Mouse (Mus musculus) heart, postnatal 0 days (tissue): ENCODE data around the gene Tecta. TPM values are rescaled to one million over a fixed set of nuclear protein-coding genes. Genes with fewer than 3 reads are reported as not detected.

Experiments
- ATAC-seq: fragments of 200-750 bp; cut with Nextera tagmentation; 2 replicates; pipeline ENCODE4 v1.8.0; 2017; ENCODE audit warnings: low read depth, moderate number of reproducible peaks, moderate library complexity; ENCODE audit not compliant: insufficient read depth
- DNase-seq: peaks from one replicate; pipeline ENCODE4 v3.0.0-alpha.2; 2016; ENCODE audit warnings: low spot score
- H3K27ac ChIP-seq: fragments of 300-500 bp; sonication (generic); 2 replicates; pipeline ENCODE4 v1.5.1; 2014; ENCODE audit warnings: low read depth, mild to moderate bottlenecking
- H3K27me3 ChIP-seq: fragments of 300-500 bp; sonication (generic); 2 replicates; pipeline ENCODE4 v1.6.1; 2014; ENCODE audit warnings: low read length, mixed read lengths; ENCODE audit not compliant: control insufficient read depth, insufficient read depth
- H3K36me3 ChIP-seq: fragments of 300-500 bp; sonication (generic); replicated peaks from 2 replicates; pipeline ENCODE4 v1.6.1; 2014; ENCODE audit warnings: low read length, mixed read lengths; ENCODE audit not compliant: control insufficient read depth, insufficient read depth
- H3K4me1 ChIP-seq: fragments of 300-500 bp; sonication (generic); 2 replicates; pipeline ENCODE4 v1.6.1; 2014; ENCODE audit warnings: antibody characterized with exemption; ENCODE audit not compliant: control insufficient read depth, insufficient read depth
- H3K4me2 ChIP-seq: fragments of 300-500 bp; sonication (generic); 2 replicates; pipeline ENCODE4 v1.6.1; 2014; ENCODE audit warnings: low read depth, mild to moderate bottlenecking, low read length, moderate library complexity
- H3K4me3 ChIP-seq: fragments of 300-500 bp; sonication (generic); 2 replicates; pipeline ENCODE4 v1.5.1; 2014; ENCODE audit warnings: low read depth, low read length
- H3K9ac ChIP-seq: fragments of 300-500 bp; sonication (generic); replicated peaks from 2 replicates; pipeline ENCODE4 v1.6.1; 2014; ENCODE audit warnings: low read depth, low read length, mixed read lengths
- H3K9me3 ChIP-seq: fragments of 300-500 bp; sonication (generic); replicated peaks from 2 replicates; pipeline ENCODE4 v1.6.1; 2016; ENCODE audit warnings: low read length; ENCODE audit not compliant: control insufficient read depth
- CTCF ChIP-seq: IDR thresholded peaks from 2 replicates; pipeline ENCODE4 v1.5.1; 2016; ENCODE audit warnings: antibody characterized with exemption, control low read depth, low read depth
- EP300 ChIP-seq: IDR thresholded peaks from 2 replicates; pipeline ENCODE4 v1.6.1; 2016; ENCODE audit warnings: antibody characterized with exemption, low read depth
- WGBS: fragments of 180-500 bp; shearing (Covaris S2); extraction: QIAGEN DNeasy Blood & Tissue Kit; methylation state at CpG from one replicate; pipeline ENCODE4 v1.1.7; 2014; 5-methylcytosine and 5-hydroxymethylcytosine counted together
- polyA plus RNA-seq: library from polyadenylated mRNA; unstranded; fragments of >200 nt; fragmentation: Nextera tagmentation; extraction: Ambion mirVana; gene quantifications from 2 replicates; pipeline ENCODE4 v1.2.1, GENCODE M21; 2015
- total RNA-seq: library from RNA; depleted of rRNA; stranded (reverse); fragments of >200 nt; gene quantifications from 2 replicates; pipeline ENCODE4 v1.2.3, GENCODE M21; 2014; ENCODE audit warnings: low replicate concordance

Tecta gene
- total and polyA plus RNA-seq, 2 experiments from 2014 or later, result 0.04 to 0.19 TPM

DNA sequence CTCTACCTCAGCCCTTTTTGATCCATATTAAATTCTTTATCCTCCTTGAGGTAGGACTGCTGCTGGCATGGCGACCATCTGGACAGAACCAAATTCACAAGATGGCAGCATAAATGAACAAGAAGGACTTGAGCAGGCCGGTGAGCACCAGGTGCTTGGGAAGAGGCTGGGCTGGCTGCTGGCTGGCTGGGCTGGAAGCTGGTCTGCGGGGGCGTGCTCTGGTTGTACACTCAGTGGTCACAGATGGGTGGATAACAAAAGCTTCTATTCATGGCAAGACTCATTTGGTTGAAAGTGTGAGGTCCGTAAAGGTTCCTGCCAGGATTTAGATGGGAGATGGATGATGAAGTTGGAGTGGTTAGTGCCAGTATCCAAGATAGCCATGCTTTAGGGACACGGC, 1.8 kb upstream of the Tecta start:
- no peak for ATAC-seq
- 84% methylated on average over 6 of the region's 6 CpGs for WGBS

DNA sequence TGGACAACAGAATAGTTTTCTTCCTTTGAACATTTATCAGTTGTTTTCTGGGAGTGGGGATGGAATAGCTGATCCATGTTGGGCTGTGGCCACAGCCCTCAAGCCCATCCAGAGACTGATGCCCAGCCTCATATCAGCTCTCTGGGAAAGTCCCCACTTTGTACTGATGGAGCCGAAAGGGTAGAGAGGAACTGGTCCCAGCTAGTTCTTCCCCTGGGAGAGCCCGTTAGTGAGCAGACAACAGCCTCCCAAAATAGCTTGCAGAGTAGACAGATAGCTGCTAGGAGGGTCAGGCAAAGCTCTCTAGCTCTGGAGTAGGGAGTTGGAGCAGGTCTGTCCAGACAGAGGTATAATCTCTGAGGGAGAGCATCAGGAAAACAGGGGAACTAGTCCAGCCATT, 3.6 kb downstream of the Tecta start:
- H3K27ac ChIP-seq, result no peak overlapping the region
- H3K4me2 ChIP-seq, result no peak overlapping the region
- H3K36me3 ChIP-seq, result no peaks in the 10 kb centered on the region
- no peaks in the 10 kb centered on the region for H3K9me3 ChIP-seq
- H3K4me1 ChIP-seq, result no peaks in the 10 kb centered on the region
- no peak overlapping the region for H3K4me3 ChIP-seq
- TF ChIP-seq CTCF (no peak), EP300 (no peak)
- H3K27me3 ChIP-seq, result 0 out of 2 replicates have a peak, but pooled peaks cover 4% of the 10 kb centered on the region
- ATAC-seq, result peak; percentile 77
- no peak overlapping the region for H3K9ac ChIP-seq
- WGBS, result 19% methylated on average over 2 of the region's 2 CpGs
- no peak for DNase-seq

More for the DNA sequence above, 1.8 kb upstream of the Tecta start:
- no peak for TF ChIP-seq CTCF
- TF ChIP-seq EP300, result no peak
- H3K27ac ChIP-seq, result no peak overlapping the region
- H3K9me3 ChIP-seq, result no peaks in the 10 kb centered on the region
- H3K4me2 ChIP-seq, result no peak overlapping the region
- H3K4me3 ChIP-seq, result no peak overlapping the region
- H3K27me3 ChIP-seq, result no peaks in the 10 kb centered on the region
- H3K36me3 ChIP-seq, result no peaks in the 10 kb centered on the region
- no peaks in the 10 kb centered on the region for H3K4me1 ChIP-seq
- DNase-seq, result no peak
- no peak overlapping the region for H3K9ac ChIP-seq

DNA sequence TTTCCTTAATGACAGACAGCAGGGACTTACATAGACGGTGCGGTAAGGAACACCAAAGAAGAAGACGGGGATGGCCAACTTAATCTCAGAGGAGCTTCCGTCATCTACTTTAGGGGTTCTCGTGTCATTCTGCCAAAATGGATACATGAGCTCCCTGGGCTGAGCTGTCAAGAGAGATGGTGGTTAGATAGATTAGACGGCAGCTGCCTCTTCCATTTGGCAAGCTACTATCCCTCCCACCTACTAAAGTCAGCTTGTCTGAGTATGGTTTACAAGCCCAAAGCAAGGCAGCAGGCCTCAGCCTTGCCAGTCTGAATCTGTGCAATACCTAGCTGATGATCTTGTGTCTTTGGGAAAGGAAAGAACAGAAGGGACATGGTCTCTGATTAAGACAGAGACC, 4.8 kb downstream of the Tecta start:
- no peak overlapping the region for H3K4me2 ChIP-seq
- ATAC-seq (no peak), DNase-seq (no peak)
- H3K4me3 ChIP-seq, result no peak overlapping the region
- H3K4me1 ChIP-seq, result no peaks in the 10 kb centered on the region
- no peaks in the 10 kb centered on the region for H3K36me3 ChIP-seq
- no peaks in the 10 kb centered on the region for H3K9me3 ChIP-seq
- no peak overlapping the region for H3K27ac ChIP-seq
- 0 out of 2 replicates have a peak, but pooled peaks cover 4% of the 10 kb centered on the region for H3K27me3 ChIP-seq
- 80% methylated on average over 6 of the region's 6 CpGs for WGBS
- H3K9ac ChIP-seq, result no peak overlapping the region
- TF ChIP-seq CTCF (no peak), EP300 (no peak)

- no peak for TF ChIP-seq CTCF
- no peak for TF ChIP-seq EP300
- H3K36me3 ChIP-seq, result no peaks in the 10 kb centered on the region
- no peaks in the 10 kb centered on the region for H3K9me3 ChIP-seq
- 0 out of 2 replicates have a peak, but pooled peaks cover 4% of the 10 kb centered on the region for H3K27me3 ChIP-seq
- no peaks in the 10 kb centered on the region for H3K4me1 ChIP-seq
- no peak overlapping the region for H3K4me2 ChIP-seq
- H3K27ac ChIP-seq, result no peak overlapping the region
- ATAC-seq, result no peak
- no peak overlapping the region for H3K4me3 ChIP-seq
- WGBS, result 87% methylated on average over 8 of the region's 8 CpGs
- H3K9ac ChIP-seq, result no peak overlapping the region
- no peak for DNase-seq
These were observed 5.4 kb downstream of the Tecta start for GRCm38 (mm10) chr9:42394321-42394720.

DNA sequence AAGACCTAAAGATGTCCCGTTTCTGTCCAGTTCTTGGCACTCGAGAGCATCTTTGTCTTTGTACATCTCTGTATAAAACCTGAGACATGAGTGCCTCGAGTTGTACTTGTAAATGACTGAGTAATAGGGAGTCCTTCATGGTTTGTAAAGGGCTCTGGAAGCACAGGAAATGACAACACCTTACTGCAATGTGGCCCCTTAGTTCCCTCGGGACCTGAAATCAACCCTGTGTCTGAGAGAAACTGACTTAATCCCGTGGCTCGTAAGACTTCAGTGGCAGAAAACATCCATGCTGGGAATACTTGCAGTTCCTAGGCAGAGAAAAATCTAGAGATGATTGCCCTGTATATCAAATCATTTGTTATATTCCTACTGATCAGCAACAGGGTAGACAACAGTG, 6.8 kb downstream of the Tecta start:
- DNase-seq, result no peak

GRCm38 (mm10) chr9:42388490-42388889, 11.2 kb downstream of the Tecta start:
- no peak overlapping the region for H3K4me2 ChIP-seq
- ATAC-seq, result no peak
- H3K4me1 ChIP-seq, result no peaks in the 10 kb centered on the region
- no peaks in the 10 kb centered on the region for H3K36me3 ChIP-seq
- H3K9me3 ChIP-seq, result no peaks in the 10 kb centered on the region
- no peak overlapping the region for H3K27ac ChIP-seq
- 39% methylated on average over 4 of the region's 4 CpGs for WGBS
- peak; percentile 11 for DNase-seq
- no peak overlapping the region for H3K4me3 ChIP-seq
- TF ChIP-seq EP300 (no peak), CTCF (peak; percentile 48)
- no peak overlapping the region for H3K9ac ChIP-seq
- peaks cover 19% of the 10 kb centered on the region for H3K27me3 ChIP-seq

More for the DNA sequence above, 6.8 kb downstream of the Tecta start:
- Histone ChIP-seq H3K9ac (no peak overlapping the region), H3K27ac (no peak overlapping the region), H3K36me3 (no peaks in the 10 kb centered on the region), H3K4me1 (no peaks in the 10 kb centered on the region), H3K4me3 (no peak overlapping the region), H3K27me3 (peaks cover 8% of the 10 kb centered on the region; the same call in 1 of the 2 replicates), H3K9me3 (no peaks in the 10 kb centered on the region), H3K4me2 (no peak overlapping the region)
- no peak for ATAC-seq
- no peak for TF ChIP-seq EP300
- no peak for TF ChIP-seq CTCF
- WGBS, result 45% methylated on average over 6 of the region's 6 CpGs
